Mouse (Mus musculus) thymus, adult 2 months (tissue): ENCODE measurements at regions not wholly inside any gene's neighbourhood (a gene's known extent, or its start where the extent isn't known, plus 50 kb on each side); places are given as distances from the start of the nearest gene placed in this dataset.

Experiments used
- CTCF ChIP-seq: fragments of 200-500 bp; IDR thresholded peaks from 2 replicates; pipeline ENCODE4 v1.5.1; 2012; ENCODE audit warnings: mild to moderate bottlenecking, control low read depth, low read length, moderate library complexity, borderline replicate concordance; ENCODE audit not compliant: control insufficient read depth, poor library complexity, insufficient read depth; ENCODE audit errors: extremely low read depth
- POLR2A ChIP-seq: fragments of 200-500 bp; IDR thresholded peaks from 2 replicates; pipeline ENCODE4 v1.6.1; 2012; ENCODE audit warnings: mild to moderate bottlenecking, low read length, control low read depth, moderate library complexity; ENCODE audit not compliant: control insufficient read depth, poor library complexity, insufficient read depth; ENCODE audit errors: extremely low read depth

DNA sequence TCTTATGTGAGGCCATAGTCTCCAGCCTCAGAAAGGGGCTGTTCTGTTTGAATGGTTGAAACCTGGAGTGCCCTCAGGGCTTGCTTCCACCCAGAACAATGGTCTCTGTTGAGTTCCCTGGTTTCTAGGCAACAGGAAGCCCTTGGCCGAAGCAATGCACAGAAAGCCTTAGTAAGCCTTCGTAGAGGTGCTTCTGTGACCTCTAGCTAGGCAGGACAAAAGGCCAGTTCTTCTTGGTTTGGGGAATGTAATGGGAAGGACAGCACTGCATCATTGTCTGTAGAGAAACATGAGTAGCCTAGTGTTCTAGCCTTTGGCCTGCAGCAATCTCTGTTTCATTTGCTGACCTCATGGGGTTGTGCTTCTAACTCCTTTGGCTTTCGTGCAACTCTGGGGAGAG is 447.5 kb upstream of the Fam160b2 start:
- TF ChIP-seq CTCF (no peak), POLR2A (no peak)
